Mouse (Mus musculus) kidney, adult 2 months (tissue): ENCODE measurements at regions not wholly inside any gene's neighbourhood (a gene's known extent, or its start where the extent isn't known, plus 50 kb on each side); places are given as distances from the start of the nearest gene placed in this dataset.

Experiments
- CTCF ChIP-seq: fragments of 200-500 bp; conservative IDR thresholded peaks from 2 replicates; pipeline ENCODE4 v1.5.1; 2011; ENCODE audit warnings: low read depth, mild to moderate bottlenecking, control low read depth, low read length, moderate library complexity, mixed read lengths; ENCODE audit not compliant: insufficient read depth, insufficient read length
- POLR2A ChIP-seq: fragments of 200-500 bp; IDR thresholded peaks from one replicate; pipeline ENCODE4 v1.6.1; 2011; ENCODE audit warnings: low read depth, low read length, control low read depth

DNA sequence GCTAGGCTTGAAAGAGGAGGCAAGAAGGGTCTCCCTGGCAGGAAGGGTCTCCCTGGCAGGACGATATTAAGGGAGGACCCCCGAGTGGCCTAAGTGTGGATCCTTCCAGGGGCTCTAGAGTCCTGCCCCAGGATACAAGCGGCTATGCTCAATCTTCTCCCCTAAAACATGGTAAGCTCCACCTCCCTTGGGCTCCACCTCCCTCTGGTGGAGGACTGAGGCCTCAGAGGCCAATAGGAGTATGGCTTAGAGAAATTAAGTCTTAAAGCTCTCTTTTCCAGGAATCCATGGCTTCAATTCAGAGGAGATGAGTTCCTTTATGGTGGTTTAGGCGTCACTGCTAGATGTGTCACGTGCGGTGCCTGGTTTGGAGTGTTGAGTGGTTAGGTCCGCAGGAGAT lies 291.7 kb upstream of the Eif4g2 start:
- no peak for TF ChIP-seq POLR2A
- TF ChIP-seq CTCF = no peak
